Mouse (Mus musculus): ENCODE data around the gene Sacs. TPM values are rescaled to one million over a fixed set of nuclear protein-coding genes. Genes with fewer than 3 reads are reported as not detected.

Sacs gene
- polyA plus RNA-seq, 1 experiment: 2.7 TPM

- TF ChIP-seq MYOG (IDR thresholded peaks at IDR 0.05; ENCODE audit: control insufficient read depth, extremely low read depth, insufficient read length) (no peak), MAX (IDR thresholded peaks at IDR 0.05) (no peak), CTCF (IDR thresholded peaks at IDR 0.05; ENCODE audit: control insufficient read depth, insufficient read depth, insufficient read length) (no peak), FOSL1 (IDR thresholded peaks at IDR 0.05; ENCODE audit: insufficient read depth, low read length, poor library complexity, severe bottlenecking) (no peak), MYOD1 (IDR thresholded peaks at IDR 0.05; ENCODE audit: control insufficient read depth, insufficient read length, low read depth) (no peak), CEBPB (IDR thresholded peaks at IDR 0.05; ENCODE audit: low read depth) (no peak), USF1 (IDR thresholded peaks at IDR 0.05; ENCODE audit: low read depth) (no peak)
- Histone ChIP-seq H3K79me3 (ENCODE audit: low read depth) (no peaks in the 10 kb centered on the region), H3K4me3 (ENCODE audit: insufficient read depth, poor library complexity, severe bottlenecking) (no peak overlapping the region), H3K79me2 (ENCODE audit: control insufficient read depth, insufficient read depth) (no peaks in the 10 kb centered on the region), H3K36me3 (ENCODE audit: control insufficient read depth, insufficient read depth) (no peaks in the 10 kb centered on the region), H3K27me3 (ENCODE audit: control insufficient read depth, insufficient read depth, insufficient read length) (no peaks in the 10 kb centered on the region), H3ac (ENCODE audit: control insufficient read depth, insufficient read length, low read depth) (no peak overlapping the region)
Observed at GRCm38 (mm10) chr14:61259084-61259483, 120.8 kb downstream of the Sacs start.

GRCm38 (mm10) chr14:61267908-61268475 lies 129.7 kb downstream of the Sacs start:
- no peak for TF ChIP-seq MYOD1 (IDR thresholded peaks at IDR 0.05; ENCODE audit: control insufficient read depth, insufficient read length, low read depth)
- TF ChIP-seq MAX (IDR thresholded peaks at IDR 0.05): no peak
- TF ChIP-seq CEBPB (IDR thresholded peaks at IDR 0.05; ENCODE audit: low read depth): no peak
- no peak for TF ChIP-seq CTCF (IDR thresholded peaks at IDR 0.05; ENCODE audit: control insufficient read depth, insufficient read depth, insufficient read length)
- no peak for TF ChIP-seq USF1 (IDR thresholded peaks at IDR 0.05; ENCODE audit: low read depth)
- no peak for TF ChIP-seq MYOG (IDR thresholded peaks at IDR 0.05; ENCODE audit: control insufficient read depth, extremely low read depth, insufficient read length)
- TF ChIP-seq FOSL1 (IDR thresholded peaks at IDR 0.05; ENCODE audit: insufficient read depth, low read length, poor library complexity, severe bottlenecking): no peak
- no peak overlapping the region for H3ac ChIP-seq (ENCODE audit: control insufficient read depth, insufficient read length, low read depth)
- H3K79me2 ChIP-seq (ENCODE audit: control insufficient read depth, insufficient read depth): no peaks in the 10 kb centered on the region
- no peaks in the 10 kb centered on the region for H3K79me3 ChIP-seq (ENCODE audit: low read depth)
- no peaks in the 10 kb centered on the region for H3K36me3 ChIP-seq (ENCODE audit: control insufficient read depth, insufficient read depth)
- H3K4me3 ChIP-seq (ENCODE audit: insufficient read depth, poor library complexity, severe bottlenecking): no peak overlapping the region
- peaks cover 6% of the 10 kb centered on the region for H3K27me3 ChIP-seq (ENCODE audit: control insufficient read depth, insufficient read depth, insufficient read length)

GRCm38 (mm10) chr14:61274414-61275198 lies 136.3 kb downstream of the Sacs start:
- Histone ChIP-seq H3K36me3 (ENCODE audit: control insufficient read depth, insufficient read depth) (no peaks in the 10 kb centered on the region), H3K27me3 (ENCODE audit: control insufficient read depth, insufficient read depth, insufficient read length) (peaks cover 17% of the 10 kb centered on the region), H3K79me2 (ENCODE audit: control insufficient read depth, insufficient read depth) (no peaks in the 10 kb centered on the region), H3K79me3 (ENCODE audit: low read depth) (no peaks in the 10 kb centered on the region), H3K4me3 (ENCODE audit: insufficient read depth, poor library complexity, severe bottlenecking) (no peak overlapping the region), H3ac (ENCODE audit: control insufficient read depth, insufficient read length, low read depth) (no peak overlapping the region)
- TF ChIP-seq FOSL1 (IDR thresholded peaks at IDR 0.05; ENCODE audit: insufficient read depth, low read length, poor library complexity, severe bottlenecking) (no peak), CTCF (IDR thresholded peaks at IDR 0.05; ENCODE audit: control insufficient read depth, insufficient read depth, insufficient read length) (no peak), MYOG (IDR thresholded peaks at IDR 0.05; ENCODE audit: control insufficient read depth, extremely low read depth, insufficient read length) (no peak), CEBPB (IDR thresholded peaks at IDR 0.05; ENCODE audit: low read depth) (no peak), MAX (IDR thresholded peaks at IDR 0.05) (no peak), MYOD1 (IDR thresholded peaks at IDR 0.05; ENCODE audit: control insufficient read depth, insufficient read length, low read depth) (no peak), USF1 (IDR thresholded peaks at IDR 0.05; ENCODE audit: low read depth) (no peak)

- no peaks in the 10 kb centered on the region for H3K79me2 ChIP-seq (ENCODE audit: control insufficient read depth, insufficient read depth)
- peaks cover 17% of the 10 kb centered on the region for H3K27me3 ChIP-seq (ENCODE audit: control insufficient read depth, insufficient read depth, insufficient read length)
- H3K4me3 ChIP-seq (ENCODE audit: insufficient read depth, poor library complexity, severe bottlenecking): no peak overlapping the region
- H3ac ChIP-seq (ENCODE audit: control insufficient read depth, insufficient read length, low read depth): no peak overlapping the region
- no peaks in the 10 kb centered on the region for H3K36me3 ChIP-seq (ENCODE audit: control insufficient read depth, insufficient read depth)
- no peaks in the 10 kb centered on the region for H3K79me3 ChIP-seq (ENCODE audit: low read depth)
- no peak for TF ChIP-seq MYOG (IDR thresholded peaks at IDR 0.05; ENCODE audit: control insufficient read depth, extremely low read depth, insufficient read length)
- no peak for TF ChIP-seq MAX (IDR thresholded peaks at IDR 0.05)
- TF ChIP-seq USF1 (IDR thresholded peaks at IDR 0.05; ENCODE audit: low read depth): no peak
- TF ChIP-seq MYOD1 (IDR thresholded peaks at IDR 0.05; ENCODE audit: control insufficient read depth, insufficient read length, low read depth): no peak
- TF ChIP-seq CEBPB (IDR thresholded peaks at IDR 0.05; ENCODE audit: low read depth): no peak
- no peak for TF ChIP-seq FOSL1 (IDR thresholded peaks at IDR 0.05; ENCODE audit: insufficient read depth, low read length, poor library complexity, severe bottlenecking)
- TF ChIP-seq CTCF (IDR thresholded peaks at IDR 0.05; ENCODE audit: control insufficient read depth, insufficient read depth, insufficient read length): no peak
Observed at GRCm38 (mm10) chr14:61277285-61277684, 139.0 kb downstream of the Sacs start.

- no peak overlapping the region for H3ac ChIP-seq (ENCODE audit: control insufficient read depth, insufficient read length, low read depth)
- no peaks in the 10 kb centered on the region for H3K79me2 ChIP-seq (ENCODE audit: control insufficient read depth, insufficient read depth)
- no peaks in the 10 kb centered on the region for H3K36me3 ChIP-seq (ENCODE audit: control insufficient read depth, insufficient read depth)
- H3K79me3 ChIP-seq (ENCODE audit: low read depth): no peaks in the 10 kb centered on the region
- TF ChIP-seq CEBPB (IDR thresholded peaks at IDR 0.05; ENCODE audit: low read depth) (no peak), MYOG (IDR thresholded peaks at IDR 0.05; ENCODE audit: control insufficient read depth, extremely low read depth, insufficient read length) (no peak), USF1 (IDR thresholded peaks at IDR 0.05; ENCODE audit: low read depth) (no peak), CTCF (IDR thresholded peaks at IDR 0.05; ENCODE audit: control insufficient read depth, insufficient read depth, insufficient read length) (no peak), MAX (IDR thresholded peaks at IDR 0.05) (no peak), FOSL1 (IDR thresholded peaks at IDR 0.05; ENCODE audit: insufficient read depth, low read length, poor library complexity, severe bottlenecking) (no peak), MYOD1 (IDR thresholded peaks at IDR 0.05; ENCODE audit: control insufficient read depth, insufficient read length, low read depth) (no peak)
- no peak overlapping the region for H3K4me3 ChIP-seq (ENCODE audit: insufficient read depth, poor library complexity, severe bottlenecking)
- peaks cover 11% of the 10 kb centered on the region for H3K27me3 ChIP-seq (ENCODE audit: control insufficient read depth, insufficient read depth, insufficient read length)
Observed at GRCm38 (mm10) chr14:61278676-61279300, 140.5 kb downstream of the Sacs start.

Measured in C2C12 (cell line).